Mouse (Mus musculus) hindbrain, postnatal 0 days (tissue): ENCODE measurements around the gene Arhgdib. TPM values are rescaled to one million over a fixed set of nuclear protein-coding genes. Genes with fewer than 3 reads are reported as not detected.

Experiments used
- ATAC-seq: fragments of 200-750 bp; cut with Nextera tagmentation; 2 replicates; pipeline ENCODE4 v1.8.0; 2017; ENCODE audit warnings: mild to moderate bottlenecking, moderate TSS enrichment, moderate library complexity
- DNase-seq: peaks from one replicate; pipeline ENCODE4 v3.0.0-alpha.2; 2015; ENCODE audit warnings: low spot score
- H3K27ac ChIP-seq: fragments of 300-500 bp; sonication (generic); 2 replicates; pipeline ENCODE4 v1.5.1; 2014; ENCODE audit warnings: mild to moderate bottlenecking
- H3K27me3 ChIP-seq: fragments of 300-500 bp; sonication (generic); 2 replicates; pipeline ENCODE4 v1.6.1; 2014; ENCODE audit warnings: low read length, mixed read lengths; ENCODE audit not compliant: insufficient read depth
- H3K36me3 ChIP-seq: fragments of 300-500 bp; sonication (generic); 2 replicates; pipeline ENCODE4 v1.6.1; 2014; ENCODE audit warnings: low read length, mixed read lengths; ENCODE audit not compliant: insufficient read depth
- H3K4me1 ChIP-seq: fragments of 300-500 bp; sonication (generic); 2 replicates; pipeline ENCODE4 v1.6.1; 2014; ENCODE audit warnings: antibody characterized with exemption, low read length, mixed read lengths; ENCODE audit not compliant: insufficient read depth
- H3K4me2 ChIP-seq: fragments of 300-500 bp; sonication (generic); 2 replicates; pipeline ENCODE4 v1.6.1; 2014; ENCODE audit warnings: low read depth, mild to moderate bottlenecking, low read length, moderate library complexity, mixed read lengths
- H3K4me3 ChIP-seq: fragments of 300-500 bp; sonication (generic); 2 replicates; pipeline ENCODE4 v1.5.1; 2014; ENCODE audit warnings: low read length
- H3K9ac ChIP-seq: fragments of 300-500 bp; sonication (generic); replicated peaks from 2 replicates; pipeline ENCODE4 v1.6.1; 2014; ENCODE audit warnings: mild to moderate bottlenecking, low read length, moderate library complexity, mixed read lengths
- H3K9me3 ChIP-seq: fragments of 300-500 bp; sonication (generic); 2 replicates; pipeline ENCODE4 v1.6.1; 2016; ENCODE audit warnings: low read length, mixed read lengths
- CTCF ChIP-seq: IDR thresholded peaks from 2 replicates; pipeline ENCODE4 v1.5.1; 2016; ENCODE audit warnings: antibody characterized with exemption, control low read depth, low read depth
- WGBS: fragments of 180-500 bp; shearing (Covaris S2); extraction: QIAGEN DNeasy Blood & Tissue Kit; methylation state at CpG from one replicate; pipeline ENCODE4 v1.1.7; 2014; 5-methylcytosine and 5-hydroxymethylcytosine counted together
- polyA plus RNA-seq: library from polyadenylated mRNA; unstranded; fragments of >200 nt; fragmentation: Nextera tagmentation; extraction: Ambion mirVana; gene quantifications from 2 replicates; pipeline ENCODE4 v1.2.1, GENCODE M21; 2015
- total RNA-seq: library from RNA; depleted of rRNA; stranded (reverse); fragments of >200 nt; gene quantifications from 2 replicates; pipeline ENCODE4 v1.2.3, GENCODE M21; 2014; rRNA removed

Gene Arhgdib
- total and polyA plus RNA-seq, 2 experiments from 2014 or later, result 7.2 to 18.8 TPM

DNA sequence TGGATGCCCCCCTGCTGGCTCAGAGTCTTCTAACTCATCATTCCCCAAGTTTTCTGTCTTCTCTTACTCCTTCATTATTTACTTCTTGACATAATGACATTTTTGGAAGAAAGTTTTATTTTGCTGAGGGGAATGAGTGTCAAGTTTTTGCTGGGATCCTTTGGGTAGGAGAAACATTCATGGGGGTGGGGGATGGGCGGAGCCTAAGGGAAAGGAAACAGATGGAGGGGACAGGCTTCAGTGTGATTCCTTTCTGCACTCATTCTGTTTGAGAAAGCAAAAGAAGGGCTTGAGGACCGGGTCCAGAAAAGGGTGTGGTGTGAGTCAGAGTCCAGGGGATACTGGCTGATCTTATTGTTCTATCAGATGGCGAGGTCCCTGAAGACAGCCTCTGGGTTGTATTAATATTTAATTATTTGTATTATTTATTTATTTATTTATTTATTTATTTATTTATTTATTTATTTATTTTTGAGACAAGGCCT, 58.2 kb downstream of the Arhgdib start:
- H3K4me1 ChIP-seq, result no peaks in the 10 kb centered on the region
- H3K4me2 ChIP-seq, result no peak overlapping the region
- TF ChIP-seq CTCF, result no peak
- no peak overlapping the region for H3K27ac ChIP-seq
- DNase-seq, result no peak
- H3K27me3 ChIP-seq, result no peaks in the 10 kb centered on the region
- no peak overlapping the region for H3K9ac ChIP-seq
- ATAC-seq, result no peak
- 82% methylated on average over 3 of the region's 3 CpGs for WGBS
- H3K4me3 ChIP-seq, result no peak overlapping the region
- H3K9me3 ChIP-seq, result no peaks in the 10 kb centered on the region
- no peaks in the 10 kb centered on the region for H3K36me3 ChIP-seq

DNA sequence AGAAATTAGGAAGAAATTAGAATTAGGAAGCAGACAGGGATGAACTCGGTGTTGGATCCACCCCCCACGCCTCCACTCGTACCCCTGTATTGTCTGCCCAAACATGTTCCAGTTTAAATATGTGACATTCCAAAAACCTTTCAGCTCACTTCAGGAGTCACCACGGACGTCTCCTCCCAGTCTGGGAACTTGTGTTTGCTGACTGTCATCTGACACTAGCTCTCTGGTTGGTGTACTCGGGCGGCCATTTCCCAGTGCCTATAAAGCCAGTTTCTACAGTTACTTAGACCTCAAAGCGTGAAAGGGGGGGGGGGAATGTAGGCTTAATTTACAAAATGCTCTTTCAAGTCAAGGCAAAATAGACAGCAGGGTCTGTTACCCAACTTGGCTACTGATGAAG, 60.0 kb downstream of the Arhgdib start:
- no peak overlapping the region for H3K27ac ChIP-seq
- no peaks in the 10 kb centered on the region for H3K9me3 ChIP-seq
- no peak overlapping the region for H3K4me2 ChIP-seq
- H3K27me3 ChIP-seq, result no peaks in the 10 kb centered on the region
- no peak for TF ChIP-seq CTCF
- H3K4me3 ChIP-seq, result no peak overlapping the region
- ATAC-seq, result no peak
- H3K9ac ChIP-seq, result no peak overlapping the region
- H3K36me3 ChIP-seq, result no peaks in the 10 kb centered on the region
- no peaks in the 10 kb centered on the region for H3K4me1 ChIP-seq
- WGBS, result 77% methylated on average over 8 of the region's 8 CpGs
- DNase-seq, result no peak

DNA sequence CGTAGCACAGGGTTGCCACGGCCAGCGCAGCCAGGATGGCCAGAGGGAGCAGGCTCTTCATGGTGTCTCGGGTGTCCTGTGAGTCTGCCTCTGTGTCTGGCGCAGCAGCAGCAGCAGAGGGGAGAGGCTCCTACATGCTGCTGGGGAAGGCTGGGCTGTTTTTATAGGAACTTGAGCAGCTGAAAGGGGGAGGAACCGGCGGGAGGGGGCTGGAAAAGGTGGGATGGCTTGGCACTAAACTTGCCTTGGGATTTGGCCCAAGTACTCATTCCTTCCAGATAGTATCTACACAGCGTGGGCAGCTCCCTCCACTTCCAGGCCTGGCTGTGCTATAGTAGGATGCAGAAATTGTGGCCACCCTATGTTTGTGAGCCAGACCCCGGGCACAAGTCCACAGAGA, 66.0 kb downstream of the Arhgdib start, which contains the start of gene Mgp:
Gene Mgp, minus strand, starts transcription at position 154 of the 400 bp plus-strand sequence.
- Histone ChIP-seq H3K4me1 (no peaks in the 10 kb centered on the region), H3K27me3 (no peaks in the 10 kb centered on the region), H3K9me3 (no peaks in the 10 kb centered on the region), H3K36me3 (no peaks in the 10 kb centered on the region), H3K9ac (no peak within 1 kb of the TSS), H3K4me3 (no peak within 1 kb of the TSS), H3K27ac (no peak within 1 kb of the TSS), H3K4me2 (0 out of 2 replicates have a peak within 1 kb of the TSS, but pooled peaks have one; percentile 5)
- DNase-seq (no peak), ATAC-seq (no peak)
- no peak for TF ChIP-seq CTCF
- WGBS, result 50% methylated on average over 9 of the region's 9 CpGs

DNA sequence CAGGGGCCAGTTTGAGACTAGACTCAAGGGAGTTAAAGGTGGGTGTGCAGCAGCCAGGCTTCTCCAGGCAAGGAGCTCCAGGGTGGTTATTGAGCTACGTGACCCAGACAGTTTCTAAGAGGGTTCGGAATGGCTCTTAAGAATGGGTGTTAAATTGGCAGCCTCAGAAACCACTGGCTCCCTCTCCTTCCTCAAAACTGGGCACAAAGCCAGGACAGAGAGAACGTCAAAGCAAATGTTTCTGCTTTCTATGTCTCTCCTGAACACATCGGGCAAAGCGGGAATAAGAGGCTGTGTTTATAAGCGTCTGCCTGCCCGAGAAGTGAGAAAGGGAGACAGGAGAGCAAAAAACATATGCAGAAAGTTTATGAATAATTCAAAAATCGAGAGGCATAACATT, 67.1 kb downstream of the Arhgdib start:
- no peak for TF ChIP-seq CTCF
- no peaks in the 10 kb centered on the region for H3K36me3 ChIP-seq
- H3K4me1 ChIP-seq, result no peaks in the 10 kb centered on the region
- H3K9me3 ChIP-seq, result no peaks in the 10 kb centered on the region
- WGBS, result 29% methylated on average over 8 of the region's 8 CpGs
- H3K4me3 ChIP-seq, result no peak overlapping the region
- H3K27me3 ChIP-seq, result no peaks in the 10 kb centered on the region
- H3K27ac ChIP-seq, result no peak overlapping the region
- 0 out of 2 replicates have a peak overlapping the region, but pooled peaks have one; percentile 5 for H3K4me2 ChIP-seq
- DNase-seq, result peak; percentile 42
- no peak overlapping the region for H3K9ac ChIP-seq
- ATAC-seq, result no peak

Other genes with a start within 250 kb of the Arhgdib start
- gene Gucy2c, start 160.1 kb downstream of the Arhgdib start, total RNA-seq, result 0.50 and 0.52 TPM in 2 replicates
- 0.28 and 0.45 TPM in 2 replicates for gene Gucy2c, start 160.1 kb downstream of the Arhgdib start, polyA plus RNA-seq
- 80.5 and 164 TPM in 2 replicates for gene Hist4h4, start 137.5 kb downstream of the Arhgdib start, total RNA-seq
- gene Hist4h4, start 137.5 kb downstream of the Arhgdib start, polyA plus RNA-seq, result 0.39 and 0.47 TPM in 2 replicates
- gene H2afj, start 133.7 kb downstream of the Arhgdib start, total RNA-seq, result 36.8 and 42.0 TPM in 2 replicates
- 116 and 119 TPM in 2 replicates for gene H2afj, start 133.7 kb downstream of the Arhgdib start, polyA plus RNA-seq
- 0.50 and 1.2 TPM in 2 replicates for gene BC049715, start 114.3 kb downstream of the Arhgdib start, total RNA-seq
- 2.8 and 4.2 TPM in 2 replicates for gene BC049715, start 114.3 kb downstream of the Arhgdib start, polyA plus RNA-seq
- gene Wbp11, start 113.7 kb downstream of the Arhgdib start, total RNA-seq, result 37.1 and 39.4 TPM in 2 replicates
- gene Wbp11, start 113.7 kb downstream of the Arhgdib start, polyA plus RNA-seq, result 78.1 and 81.2 TPM in 2 replicates
- gene Smco3, start 106.4 kb downstream of the Arhgdib start, total RNA-seq, result 1.8 TPM in 2 replicates
- 0.56 and 1.3 TPM in 2 replicates for gene Smco3, start 106.4 kb downstream of the Arhgdib start, polyA plus RNA-seq
- 0.37 and 0.43 TPM in 2 replicates for gene Art4, start 84.2 kb downstream of the Arhgdib start, total RNA-seq
- 0.25 and 0.34 TPM in 2 replicates for gene Art4, start 84.2 kb downstream of the Arhgdib start, polyA plus RNA-seq
- gene Mgp, start 66.1 kb downstream of the Arhgdib start, total RNA-seq, result 23.6 and 34.6 TPM in 2 replicates
- 74.4 and 81.8 TPM in 2 replicates for gene Mgp, start 66.1 kb downstream of the Arhgdib start, polyA plus RNA-seq
- gene Erp27, start 19.7 kb downstream of the Arhgdib start, total RNA-seq, result not detected in 2 replicates
- not detected in 2 replicates for gene Erp27, start 19.7 kb downstream of the Arhgdib start, polyA plus RNA-seq
- not detected in 2 replicates for gene Pde6h, start 18.1 kb downstream of the Arhgdib start, total RNA-seq
- 0.76 and 1.3 TPM in 2 replicates for gene Pde6h, start 18.1 kb downstream of the Arhgdib start, polyA plus RNA-seq
- 1.2 and 1.6 TPM in 2 replicates for gene Rerg, start 228.6 kb upstream of the Arhgdib start, total RNA-seq
- gene Rerg, start 228.6 kb upstream of the Arhgdib start, polyA plus RNA-seq, result 7.3 and 7.6 TPM in 2 replicates